Mouse (Mus musculus): ENCODE data around the gene Olfml3. TPM values are rescaled to one million over a fixed set of nuclear protein-coding genes. Genes with fewer than 3 reads are reported as not detected.

The Olfml3 gene
- total RNA-seq, 2 experiments from 2014 or later: 14.4 to 15.2 TPM

Other genes with a start within 250 kb of the Olfml3 start
- gene Syt6, start 162.8 kb downstream of the Olfml3 start, total RNA-seq (2021): 10 to 100 TPM; 10.4 to 22.6 TPM
- gene Atg4a-ps, start 91.9 kb downstream of the Olfml3 start, total RNA-seq (2021): 1 to 10 TPM in 1 of 2 experiments, not detected in 1; 1.0 TPM
- not detected for gene Gm10964, start 1.4 kb upstream of the Olfml3 start, total RNA-seq (2021)
- 100 to 1,000 TPM; 110 to 113 TPM for gene Hipk1, start 53.6 kb upstream of the Olfml3 start, total RNA-seq (2021)
- 1 to 10 TPM; 5.9 to 7.7 TPM for gene Dclre1b, start 71.4 kb upstream of the Olfml3 start, total RNA-seq (2021)
- gene Ap4b1, start 71.5 kb upstream of the Olfml3 start, total RNA-seq (2021): 10 to 100 TPM; 14.1 to 16.1 TPM
- under 1 TPM; 0.16 to 0.32 TPM for gene Gm43064, start 71.6 kb upstream of the Olfml3 start, total RNA-seq (2021)
- gene Bcl2l15, start 94.6 kb upstream of the Olfml3 start, total RNA-seq (2021): under 1 TPM; 0.78 TPM
- 1 to 10 TPM; 1.2 to 1.7 TPM for gene Ptpn22, start 121.8 kb upstream of the Olfml3 start, total RNA-seq (2021)
- 10 to 100 TPM; 21.9 to 22.9 TPM for gene Rsbn1, start 176.1 kb upstream of the Olfml3 start, total RNA-seq (2021)
- gene Phtf1, start 230.1 kb upstream of the Olfml3 start, total RNA-seq (2021): 10 to 100 TPM; 46.7 to 50.6 TPM